ENCODE assay signal across 11 mouse cellular contexts in genomic region chr6:33080186-33080585, GRCm38 (mm10).
"Had no signal": no experiment of that assay in that cellular context is flagged by ENCODE, and none has a peak within 500 bp of the region (broad histone marks: within the 10 kb centered on the region; RNA-seq: fewer than 3 reads in every experiment).

No protein-coding gene starts in this region.

- H3K9me3 ChIP-seq: limb, embryonic 13.5 days; midbrain, embryonic 12.5 days; neural tube, embryonic 15.5 days had no signal

- H3K36me3 ChIP-seq: limb, embryonic 13.5 days; midbrain, embryonic 12.5 days; neural tube, embryonic 15.5 days had no signal

- H3K27ac ChIP-seq: limb, embryonic 13.5 days; liver, embryonic 14.5 days; midbrain, embryonic 12.5 days; neural tube, embryonic 15.5 days had no signal

- H3K4me1 ChIP-seq: limb, embryonic 13.5 days; midbrain, embryonic 12.5 days had no signal

- H3K27me3 ChIP-seq: limb, embryonic 13.5 days; midbrain, embryonic 12.5 days; neural tube, embryonic 15.5 days had no signal

- H3K4me3 ChIP-seq: limb, embryonic 13.5 days; midbrain, embryonic 12.5 days; myocyte; neural tube, embryonic 15.5 days had no signal

- H3K9ac ChIP-seq: limb, embryonic 13.5 days; liver, embryonic 14.5 days; midbrain, embryonic 12.5 days; neural tube, embryonic 15.5 days had no signal

- DNase-seq: kidney, postnatal 25 days; layer of hippocampus, postnatal 36 days; lung, adult 18-20 months; right cerebral cortex, adult 18-20 months; right cerebral cortex, postnatal 25 days; thymus, postnatal 36 days had no signal

- H3K4me2 ChIP-seq: limb, embryonic 13.5 days; midbrain, embryonic 12.5 days; neural tube, embryonic 15.5 days had no signal
